Mouse (Mus musculus): Measurements from ENCODE around the gene Zfp804b. TPM values are rescaled to one million over a fixed set of nuclear protein-coding genes. Genes with fewer than 3 reads are reported as not detected.

Gene Zfp804b
- polyA plus RNA-seq, 1 experiment from 2014 or later: 0.12 TPM

DNA sequence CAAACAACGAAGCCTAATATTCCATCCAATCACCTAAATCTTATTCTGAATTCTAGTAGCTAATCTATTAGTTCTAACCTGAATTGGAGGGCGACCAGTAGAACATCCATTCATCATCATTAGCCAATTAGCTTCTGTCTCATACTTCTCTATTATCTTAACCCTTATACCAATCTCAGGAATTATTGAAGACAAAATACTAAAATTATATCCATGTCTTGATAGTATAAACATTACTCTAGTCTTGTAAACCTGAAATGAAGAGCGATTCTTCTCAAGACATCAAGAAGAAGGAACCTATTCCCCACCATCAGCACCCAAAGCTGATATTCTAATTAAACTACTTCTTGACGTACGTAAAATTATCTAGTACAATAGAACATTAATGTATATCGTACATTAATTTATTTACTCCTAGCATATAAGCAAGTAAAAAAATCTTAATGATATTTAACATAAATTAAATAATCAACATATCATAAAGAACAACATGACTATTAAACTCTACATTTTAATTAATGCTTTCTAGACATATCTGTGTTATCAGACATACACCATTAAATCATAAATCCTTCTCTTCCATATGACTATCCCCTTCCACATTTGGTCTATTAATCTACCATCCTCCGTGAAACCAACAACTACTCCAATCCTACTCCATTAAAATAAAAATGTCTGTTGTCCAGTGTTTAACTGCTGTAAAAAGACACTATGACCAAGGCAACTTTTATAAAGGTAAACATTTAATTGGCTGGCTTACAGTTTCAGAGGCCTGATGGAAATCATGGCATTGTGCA is 67.7 kb downstream of the Zfp804b start:
- ATAC-seq (ENCODE audit: insufficient number of reproducible peaks, insufficient read depth, low FRiP score, low read depth): no peak; the same call in 1 of the 2 replicates
- H3K4me2 ChIP-seq (ENCODE audit: low read length): no peak overlapping the region
- H3K9me3 ChIP-seq (ENCODE audit: control insufficient read depth, low read length): no peaks in the 10 kb centered on the region
- 78% methylated on average over 7 of the region's 7 CpGs for WGBS
- H3K4me3 ChIP-seq (ENCODE audit: control insufficient read depth in 1 of 2, insufficient read depth in 1 of 2, low read depth in 1 of 2, low read length in 2 of 2): no peak overlapping the region
- H3K27me3 ChIP-seq (ENCODE audit: control insufficient read depth, insufficient read depth, low read length): no peaks in the 10 kb centered on the region
- H3K36me3 ChIP-seq (ENCODE audit: control insufficient read depth, insufficient read depth, low read length): no peaks in the 10 kb centered on the region
- H3K27ac ChIP-seq (replicated peaks in 1 of 2; ENCODE audit: control insufficient read depth in 1 of 2, insufficient read depth in 1 of 2, low read depth in 2 of 2, low read length in 2 of 2): no peak overlapping the region
- no peak overlapping the region for H3K9ac ChIP-seq (ENCODE audit: low read length)
- H3K4me1 ChIP-seq (ENCODE audit: control insufficient read depth in 2 of 2, insufficient read depth in 2 of 2, low read length in 2 of 2): no peaks in the 10 kb centered on the region

GRCm38 (mm10) chr5:7177589-7177988 is 167.0 kb downstream of the Zfp804b start:
- WGBS: 86% methylated on average over 9 of the region's 9 CpGs

GRCm38 (mm10) chr5:7139658-7140057 is 204.9 kb downstream of the Zfp804b start:
- H3K4me1 ChIP-seq (ENCODE audit: control insufficient read depth in 2 of 2, insufficient read depth in 2 of 2, low read length in 2 of 2): no peaks in the 10 kb centered on the region
- H3K9ac ChIP-seq (ENCODE audit: low read length): no peak overlapping the region
- no peaks in the 10 kb centered on the region for H3K27me3 ChIP-seq (ENCODE audit: control insufficient read depth, insufficient read depth, low read length)
- no peak for ATAC-seq (ENCODE audit: insufficient number of reproducible peaks, insufficient read depth, low FRiP score, low read depth)
- no peaks in the 10 kb centered on the region for H3K36me3 ChIP-seq (ENCODE audit: control insufficient read depth, insufficient read depth, low read length)
- no peaks in the 10 kb centered on the region for H3K9me3 ChIP-seq (ENCODE audit: control insufficient read depth, low read length)
- H3K27ac ChIP-seq (replicated peaks in 1 of 2; ENCODE audit: control insufficient read depth in 1 of 2, insufficient read depth in 1 of 2, low read depth in 2 of 2, low read length in 2 of 2): no peak overlapping the region
- no peak overlapping the region for H3K4me2 ChIP-seq (ENCODE audit: low read length)
- no peak overlapping the region for H3K4me3 ChIP-seq (ENCODE audit: control insufficient read depth in 1 of 2, insufficient read depth in 1 of 2, low read depth in 1 of 2, low read length in 2 of 2)
- WGBS: 48% methylated on average over 3 of the region's 3 CpGs

More at GRCm38 (mm10) chr5:7177589-7177988, 167.0 kb downstream of the Zfp804b start:
- Histone ChIP-seq H3K27me3 (ENCODE audit: control insufficient read depth, insufficient read depth, low read length) (no peaks in the 10 kb centered on the region), H3K4me3 (ENCODE audit: control insufficient read depth in 1 of 2, insufficient read depth in 1 of 2, low read depth in 1 of 2, low read length in 2 of 2) (no peak overlapping the region), H3K4me2 (ENCODE audit: low read length) (no peak overlapping the region), H3K9ac (ENCODE audit: low read length) (no peak overlapping the region), H3K9me3 (ENCODE audit: control insufficient read depth, low read length) (no peaks in the 10 kb centered on the region), H3K27ac (replicated peaks in 1 of 2; ENCODE audit: control insufficient read depth in 1 of 2, insufficient read depth in 1 of 2, low read depth in 2 of 2, low read length in 2 of 2) (no peak overlapping the region), H3K4me1 (ENCODE audit: control insufficient read depth in 2 of 2, insufficient read depth in 2 of 2, low read length in 2 of 2) (no peaks in the 10 kb centered on the region), H3K36me3 (ENCODE audit: control insufficient read depth, insufficient read depth, low read length) (no peaks in the 10 kb centered on the region)
- ATAC-seq (ENCODE audit: insufficient number of reproducible peaks, insufficient read depth, low FRiP score, low read depth): no peak

DNA sequence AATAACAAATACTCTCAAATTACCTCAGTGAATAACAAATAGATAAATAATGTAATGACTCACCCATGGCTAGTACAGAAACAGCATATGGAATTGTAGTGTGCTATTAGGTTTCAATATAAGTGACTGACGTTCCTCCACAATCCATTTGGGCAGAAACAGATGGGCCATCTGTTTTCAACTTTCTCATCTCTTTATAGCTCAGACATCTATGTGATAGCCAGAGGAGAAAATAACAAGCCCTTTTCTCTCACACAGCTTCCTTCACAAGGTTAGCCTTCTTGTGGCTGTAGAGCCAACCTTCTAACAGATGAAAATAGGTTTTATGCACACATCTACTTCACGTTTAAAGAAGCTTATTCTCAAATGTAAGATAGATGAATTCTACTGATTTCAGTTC is 242.2 kb downstream of the Zfp804b start:
- Histone ChIP-seq H3K4me1 (ENCODE audit: control insufficient read depth in 2 of 2, insufficient read depth in 2 of 2, low read length in 2 of 2) (no peaks in the 10 kb centered on the region), H3K27ac (replicated peaks in 1 of 2; ENCODE audit: control insufficient read depth in 1 of 2, insufficient read depth in 1 of 2, low read depth in 2 of 2, low read length in 2 of 2) (no peak overlapping the region), H3K4me2 (ENCODE audit: low read length) (no peak overlapping the region), H3K27me3 (ENCODE audit: control insufficient read depth, insufficient read depth, low read length) (no peaks in the 10 kb centered on the region), H3K9me3 (ENCODE audit: control insufficient read depth, low read length) (no peaks in the 10 kb centered on the region), H3K9ac (ENCODE audit: low read length) (no peak overlapping the region), H3K36me3 (ENCODE audit: control insufficient read depth, insufficient read depth, low read length) (no peaks in the 10 kb centered on the region), H3K4me3 (ENCODE audit: control insufficient read depth in 1 of 2, insufficient read depth in 1 of 2, low read depth in 1 of 2, low read length in 2 of 2) (no peak overlapping the region)
- ATAC-seq (ENCODE audit: insufficient number of reproducible peaks, insufficient read depth, low FRiP score, low read depth): no peak
- 54% methylated on average over 2 of the region's 2 CpGs for WGBS

DNA sequence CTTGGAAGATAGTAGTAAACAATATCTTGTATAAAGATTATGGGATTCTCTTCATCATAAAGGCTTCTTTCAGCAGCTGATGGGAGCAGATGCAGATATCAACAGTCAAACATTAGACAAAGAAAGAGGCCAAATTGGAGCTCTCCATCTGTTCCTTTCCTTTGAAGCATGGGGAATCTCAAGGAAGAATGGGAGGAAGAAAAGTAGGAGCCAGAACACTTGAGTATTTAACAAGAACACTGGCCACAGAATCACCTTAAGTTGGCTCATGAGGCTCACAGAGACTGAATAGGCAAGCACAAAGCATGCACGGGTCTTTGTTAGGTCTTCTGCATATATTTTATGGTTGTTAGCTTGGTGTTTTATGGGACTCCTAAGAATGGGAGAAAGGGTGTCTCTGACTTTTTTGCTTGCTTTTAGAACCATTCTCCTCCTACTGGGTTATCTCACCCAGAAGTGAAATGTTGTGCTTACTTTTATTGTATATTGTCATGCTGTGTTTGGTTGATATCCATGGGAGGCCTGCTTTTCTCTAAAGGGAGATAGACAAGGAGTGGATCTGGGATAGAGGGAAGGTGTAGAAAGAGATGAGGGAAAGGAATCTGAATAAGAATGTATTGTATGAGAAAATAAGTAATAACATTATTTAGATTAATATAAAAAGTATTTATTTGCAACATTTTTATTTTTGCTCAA is 270.5 kb downstream of the Zfp804b start:
- 85% methylated on average over 1 of the region's 1 CpGs for WGBS
- no peak for ATAC-seq (ENCODE audit: insufficient number of reproducible peaks, insufficient read depth, low FRiP score, low read depth)

GRCm38 (mm10) chr5:7007468-7007867 is 337.1 kb downstream of the Zfp804b start:
- no peak overlapping the region for H3K9ac ChIP-seq (ENCODE audit: low read length)
- no peak for ATAC-seq (ENCODE audit: insufficient number of reproducible peaks, insufficient read depth, low FRiP score, low read depth)
- H3K4me1 ChIP-seq (ENCODE audit: control insufficient read depth in 2 of 2, insufficient read depth in 2 of 2, low read length in 2 of 2): no peaks in the 10 kb centered on the region
- no peaks in the 10 kb centered on the region for H3K27me3 ChIP-seq (ENCODE audit: control insufficient read depth, insufficient read depth, low read length)
- WGBS: 43% methylated on average over 3 of the region's 3 CpGs
- no peaks in the 10 kb centered on the region for H3K9me3 ChIP-seq (ENCODE audit: control insufficient read depth, low read length)
- no peak overlapping the region for H3K27ac ChIP-seq (replicated peaks in 1 of 2; ENCODE audit: control insufficient read depth in 1 of 2, insufficient read depth in 1 of 2, low read depth in 2 of 2, low read length in 2 of 2)
- H3K36me3 ChIP-seq (ENCODE audit: control insufficient read depth, insufficient read depth, low read length): no peaks in the 10 kb centered on the region
- H3K4me3 ChIP-seq (ENCODE audit: control insufficient read depth in 1 of 2, insufficient read depth in 1 of 2, low read depth in 1 of 2, low read length in 2 of 2): no peak overlapping the region
- H3K4me2 ChIP-seq (ENCODE audit: low read length): no peak overlapping the region

More for the DNA sequence above, 270.5 kb downstream of the Zfp804b start:
- H3K27ac ChIP-seq (replicated peaks in 1 of 2; ENCODE audit: control insufficient read depth in 1 of 2, insufficient read depth in 1 of 2, low read depth in 2 of 2, low read length in 2 of 2): no peak overlapping the region
- H3K4me3 ChIP-seq (ENCODE audit: control insufficient read depth in 1 of 2, insufficient read depth in 1 of 2, low read depth in 1 of 2, low read length in 2 of 2): no peak overlapping the region
- no peak overlapping the region for H3K9ac ChIP-seq (ENCODE audit: low read length)
- H3K4me1 ChIP-seq (ENCODE audit: control insufficient read depth in 2 of 2, insufficient read depth in 2 of 2, low read length in 2 of 2): no peaks in the 10 kb centered on the region
- H3K4me2 ChIP-seq (ENCODE audit: low read length): no peak overlapping the region
- no peaks in the 10 kb centered on the region for H3K27me3 ChIP-seq (ENCODE audit: control insufficient read depth, insufficient read depth, low read length)
- no peaks in the 10 kb centered on the region for H3K36me3 ChIP-seq (ENCODE audit: control insufficient read depth, insufficient read depth, low read length)
- no peaks in the 10 kb centered on the region for H3K9me3 ChIP-seq (ENCODE audit: control insufficient read depth, low read length)

GRCm38 (mm10) chr5:6983993-6984392 is 360.6 kb downstream of the Zfp804b start:
- Histone ChIP-seq H3K9me3 (ENCODE audit: control insufficient read depth, low read length) (no peaks in the 10 kb centered on the region), H3K36me3 (ENCODE audit: control insufficient read depth, insufficient read depth, low read length) (no peaks in the 10 kb centered on the region), H3K9ac (ENCODE audit: low read length) (no peak overlapping the region), H3K4me3 (ENCODE audit: control insufficient read depth in 1 of 2, insufficient read depth in 1 of 2, low read depth in 1 of 2, low read length in 2 of 2) (no peak overlapping the region), H3K4me2 (ENCODE audit: low read length) (no peak overlapping the region), H3K4me1 (ENCODE audit: control insufficient read depth in 2 of 2, insufficient read depth in 2 of 2, low read length in 2 of 2) (no peaks in the 10 kb centered on the region), H3K27me3 (ENCODE audit: control insufficient read depth, insufficient read depth, low read length) (no peaks in the 10 kb centered on the region), H3K27ac (replicated peaks in 1 of 2; ENCODE audit: control insufficient read depth in 1 of 2, insufficient read depth in 1 of 2, low read depth in 2 of 2, low read length in 2 of 2) (no peak overlapping the region)
- no peak for ATAC-seq (ENCODE audit: insufficient number of reproducible peaks, insufficient read depth, low FRiP score, low read depth)
- WGBS: 84% methylated on average over 4 of the region's 4 CpGs
